Mouse (Mus musculus) E14TG2a.4 (cell line): Measurements from ENCODE around the gene Mis18a.

Source experiments
- H3K27me3 ChIP-seq: 2 replicates; pipeline ENCODE4 v1.6.1; 2014; ENCODE audit warnings: low read length, control low read depth; ENCODE audit not compliant: insufficient read depth
- H3K36me3 ChIP-seq: 2 replicates; pipeline ENCODE4 v1.6.1; 2014; ENCODE audit warnings: low read length, control low read depth; ENCODE audit not compliant: insufficient read depth
- H3K4me1 ChIP-seq: replicated peaks from 2 replicates; pipeline ENCODE4 v1.6.1; 2014; ENCODE audit warnings: low read depth, low read length, control low read depth
- H3K4me3 ChIP-seq: replicated peaks from 2 replicates; pipeline ENCODE4 v1.5.1; 2014; ENCODE audit warnings: mild to moderate bottlenecking, low read length
- H3K9me3 ChIP-seq: 2 replicates; pipeline ENCODE4 v1.6.1; 2014; ENCODE audit warnings: low read length, control low read depth
- CTCF ChIP-seq: conservative IDR thresholded peaks from 2 replicates; pipeline ENCODE4 v1.5.1; 2014; ENCODE audit warnings: low read length
- NANOG ChIP-seq: IDR thresholded peaks from 2 replicates; pipeline ENCODE4 v1.6.1; 2014; ENCODE audit warnings: borderline replicate concordance, low read length, mixed read lengths
- POU5F1 ChIP-seq: IDR thresholded peaks from 2 replicates; pipeline ENCODE4 v1.6.1; 2014; ENCODE audit warnings: low read length, borderline replicate concordance

Gene Mis18a

GRCm38 (mm10) chr16:90695121-90695520, 32.1 kb downstream of the Mis18a start:
- Histone ChIP-seq H3K4me3 (no peak overlapping the region), H3K4me1 (peaks cover 9% of the 10 kb centered on the region; the same call in 1 of the 2 replicates), H3K36me3 (no peaks in the 10 kb centered on the region), H3K9me3 (no peaks in the 10 kb centered on the region), H3K27me3 (no peaks in the 10 kb centered on the region)
- TF ChIP-seq NANOG = no peak

GRCm38 (mm10) chr16:90694719-90695118, 32.5 kb downstream of the Mis18a start:
- no peaks in the 10 kb centered on the region for H3K9me3 ChIP-seq
- TF ChIP-seq CTCF (peak; percentile 66), NANOG (no peak), POU5F1 (no peak)
- H3K4me3 ChIP-seq = no peak overlapping the region

GRCm38 (mm10) chr16:90693625-90694024, 33.6 kb downstream of the Mis18a start:
- H3K27me3 ChIP-seq = no peaks in the 10 kb centered on the region
- peaks cover 9% of the 10 kb centered on the region; the same call in 1 of the 2 replicates for H3K4me1 ChIP-seq
- no peak overlapping the region for H3K4me3 ChIP-seq
- TF ChIP-seq NANOG (no peak), CTCF (no peak), POU5F1 (no peak)
- H3K36me3 ChIP-seq = no peaks in the 10 kb centered on the region
- no peaks in the 10 kb centered on the region for H3K9me3 ChIP-seq

More at GRCm38 (mm10) chr16:90694719-90695118, 32.5 kb downstream of the Mis18a start:
- peaks cover 9% of the 10 kb centered on the region; the same call in 1 of the 2 replicates for H3K4me1 ChIP-seq
- no peaks in the 10 kb centered on the region for H3K27me3 ChIP-seq
- H3K36me3 ChIP-seq = no peaks in the 10 kb centered on the region

GRCm38 (mm10) chr16:90692704-90693385, 34.4 kb downstream of the Mis18a start:
- TF ChIP-seq NANOG (no peak), POU5F1 (no peak), CTCF (no peak)
- Histone ChIP-seq H3K4me3 (peak overlapping the region; percentile 49), H3K36me3 (no peaks in the 10 kb centered on the region), H3K4me1 (peaks cover 9% of the 10 kb centered on the region; the same call in 1 of the 2 replicates), H3K27me3 (no peaks in the 10 kb centered on the region), H3K9me3 (no peaks in the 10 kb centered on the region)

- Histone ChIP-seq H3K4me1 (0 out of 2 replicates have a peak, but pooled peaks cover under 1% of the 10 kb centered on the region), H3K36me3 (no peaks in the 10 kb centered on the region), H3K9me3 (peaks cover 19% of the 10 kb centered on the region), H3K27me3 (no peaks in the 10 kb centered on the region), H3K4me3 (no peak overlapping the region)
- TF ChIP-seq CTCF = no peak
- no peak for TF ChIP-seq NANOG
- TF ChIP-seq POU5F1 = no peak
Observed at GRCm38 (mm10) chr16:90687687-90688263, 39.4 kb downstream of the Mis18a start.

GRCm38 (mm10) chr16:90687011-90687410, 40.2 kb downstream of the Mis18a start:
- Histone ChIP-seq H3K27me3 (no peaks in the 10 kb centered on the region), H3K4me3 (no peak overlapping the region), H3K36me3 (no peaks in the 10 kb centered on the region), H3K9me3 (peaks cover 19% of the 10 kb centered on the region), H3K4me1 (no peaks in the 10 kb centered on the region)
- TF ChIP-seq NANOG = no peak
- TF ChIP-seq POU5F1 = no peak
- TF ChIP-seq CTCF = no peak

GRCm38 (mm10) chr16:90684092-90684491, 43.1 kb downstream of the Mis18a start:
- Histone ChIP-seq H3K4me3 (no peak overlapping the region), H3K36me3 (no peaks in the 10 kb centered on the region), H3K27me3 (no peaks in the 10 kb centered on the region), H3K9me3 (peaks cover 19% of the 10 kb centered on the region), H3K4me1 (no peaks in the 10 kb centered on the region)
- TF ChIP-seq NANOG (no peak), POU5F1 (no peak), CTCF (no peak)

GRCm38 (mm10) chr16:90679984-90680383, 47.2 kb downstream of the Mis18a start:
- TF ChIP-seq CTCF (no peak), POU5F1 (no peak), NANOG (no peak)
- H3K36me3 ChIP-seq = no peaks in the 10 kb centered on the region
- H3K27me3 ChIP-seq = no peaks in the 10 kb centered on the region
- no peak overlapping the region for H3K4me3 ChIP-seq
- H3K9me3 ChIP-seq = peaks cover 12% of the 10 kb centered on the region; the same call in 1 of the 2 replicates
- no peaks in the 10 kb centered on the region for H3K4me1 ChIP-seq
